Mouse (Mus musculus) frontal cortex, postnatal 10 days (tissue): Measurements from ENCODE around the gene Krtap26-1.

Source experiments
- DNase-seq, 2 experiments: peaks; one replicate each; pipeline ENCODE4 v3.0.0; 2022; ENCODE audit warnings: low spot score in 2 of 2, mixed read lengths in 1 of 2

The Krtap26-1 gene

GRCm38 (mm10) chr16:88647358-88647846 is at the start of gene Krtap26-1:
Gene Krtap26-1 (minus strand): TSS chr16:88647796.
- DNase-seq, result no peak

- DNase-seq, result no peak
Observed at GRCm38 (mm10) chr16:88696256-88696655, 48.7 kb upstream of the Krtap26-1 start.

- DNase-seq, result no peak
Observed at GRCm38 (mm10) chr16:88681282-88681681, 33.7 kb upstream of the Krtap26-1 start.

DNA sequence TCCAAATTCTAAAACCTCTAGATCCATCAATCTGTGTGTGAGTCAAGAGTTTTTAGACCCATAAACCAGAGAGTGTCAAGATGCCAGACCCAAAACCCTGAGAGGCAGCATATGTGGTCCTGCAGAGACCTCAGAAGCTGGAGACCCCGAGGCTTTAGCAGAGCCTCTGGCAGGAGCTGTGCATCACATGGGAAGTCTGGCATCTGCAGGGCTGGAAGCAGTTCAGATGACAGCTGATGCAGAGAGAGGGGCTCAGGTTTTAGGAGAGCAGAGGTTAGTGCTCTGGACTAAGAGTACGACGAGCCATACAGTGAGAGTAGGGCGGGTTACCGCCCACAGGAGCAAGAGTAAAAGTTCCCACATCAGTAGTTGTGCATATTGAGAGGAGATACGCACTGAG is 31.5 kb upstream of the Krtap26-1 start:
- DNase-seq, result no peak

DNA sequence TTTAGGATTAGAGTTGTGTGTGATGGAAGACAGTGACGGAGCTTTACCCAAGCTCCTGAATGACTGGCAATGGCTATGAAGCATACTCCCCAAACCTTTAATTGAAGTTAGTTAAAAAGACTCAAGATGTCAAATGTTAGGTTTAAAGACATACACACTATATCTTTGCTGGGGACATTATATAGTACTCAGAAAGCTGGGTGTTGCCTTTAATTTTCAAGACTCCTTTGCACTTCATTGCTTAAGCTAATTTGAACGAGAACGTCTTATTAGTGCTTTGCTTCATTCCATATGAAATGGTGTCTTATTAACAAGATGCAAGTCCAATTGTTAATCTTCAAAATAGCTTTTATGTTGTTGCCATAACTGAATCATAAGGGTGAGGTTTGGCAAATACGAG is 24.0 kb upstream of the Krtap26-1 start, which contains the start of gene Krtap27-1:
TSS of gene Krtap27-1 (minus strand) at position 101 of the 400 bp plus-strand sequence.
- DNase-seq, result no peak

- no peak for DNase-seq
Observed at GRCm38 (mm10) chr16:88657426-88657825, 9.8 kb upstream of the Krtap26-1 start.

GRCm38 (mm10) chr16:88651952-88652351 is 4.4 kb upstream of the Krtap26-1 start:
- DNase-seq, result no peak

DNA sequence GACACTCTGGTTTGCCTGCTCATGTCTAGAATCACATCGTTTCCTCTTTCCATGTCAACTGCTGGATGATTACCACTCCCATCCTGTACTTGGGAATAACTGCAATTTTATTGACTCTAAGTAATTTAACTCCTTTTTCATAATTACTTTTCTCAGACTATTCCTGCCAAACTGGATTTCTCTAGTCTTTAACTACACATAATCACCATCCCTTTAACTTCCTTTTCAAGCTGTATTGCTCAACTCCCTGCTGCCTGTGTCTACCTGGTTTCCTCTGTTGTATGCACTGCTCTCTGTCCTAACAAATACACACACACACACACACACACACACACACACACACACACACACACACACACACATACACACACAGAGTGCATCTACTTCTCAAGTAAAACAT is 3.5 kb upstream of the Krtap26-1 start:
- no peak for DNase-seq

DNA sequence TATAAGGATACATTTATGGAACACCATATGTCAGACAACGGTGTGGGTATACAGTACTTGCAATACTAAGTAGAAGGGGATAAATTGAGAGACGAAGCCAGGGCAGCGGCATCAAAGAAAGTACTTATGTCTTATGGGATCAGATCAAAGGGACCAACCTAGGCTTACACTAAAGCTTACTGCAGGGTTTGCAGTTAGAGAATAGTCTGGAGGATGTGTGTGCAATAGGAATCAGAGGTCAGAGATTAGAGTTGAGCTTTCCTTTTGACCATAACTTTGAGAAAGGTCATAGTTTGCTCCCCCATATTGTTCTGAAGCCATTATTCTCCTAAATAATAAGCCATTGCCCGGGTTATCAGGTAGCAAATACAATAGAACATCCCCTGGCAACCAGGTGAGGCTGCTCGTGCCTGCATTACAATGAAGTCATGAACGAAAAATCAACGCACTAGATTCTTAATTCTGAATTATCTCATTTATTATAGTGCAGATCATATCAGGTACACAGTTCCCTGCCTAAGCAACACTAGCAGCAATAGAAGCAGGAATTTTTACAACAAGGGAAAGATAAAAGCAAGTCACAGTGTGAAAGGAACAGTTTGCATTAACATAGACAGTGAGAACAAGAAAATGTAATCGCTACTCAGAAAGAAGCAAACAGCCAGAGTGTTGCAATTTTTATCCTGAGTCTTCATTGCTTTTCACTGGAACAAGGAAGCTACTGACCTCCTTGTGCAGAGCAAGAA is 1.1 kb downstream of the Krtap26-1 start:
- no peak for DNase-seq

DNA sequence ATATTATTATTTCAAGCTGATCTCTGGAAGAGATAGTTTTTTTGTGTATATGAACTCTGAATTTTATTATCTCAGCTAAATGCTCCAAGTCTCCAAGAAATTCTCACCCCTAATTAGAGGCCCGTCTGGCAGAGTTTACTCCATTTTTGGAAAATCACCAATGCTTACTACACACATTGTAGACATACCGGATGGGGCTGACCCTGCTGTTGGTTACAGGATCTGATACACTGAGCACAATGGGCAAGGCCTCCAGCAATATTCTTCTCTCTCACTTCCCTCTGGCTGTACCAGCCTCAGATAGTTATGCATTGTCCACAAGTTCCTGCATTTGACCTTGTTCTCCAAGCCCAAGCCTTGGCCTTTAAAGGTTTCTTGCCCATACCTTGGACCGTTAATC is 7.5 kb downstream of the Krtap26-1 start:
- no peak for DNase-seq

- no peak for DNase-seq
Observed at GRCm38 (mm10) chr16:88635142-88635541, 12.5 kb downstream of the Krtap26-1 start.

DNA sequence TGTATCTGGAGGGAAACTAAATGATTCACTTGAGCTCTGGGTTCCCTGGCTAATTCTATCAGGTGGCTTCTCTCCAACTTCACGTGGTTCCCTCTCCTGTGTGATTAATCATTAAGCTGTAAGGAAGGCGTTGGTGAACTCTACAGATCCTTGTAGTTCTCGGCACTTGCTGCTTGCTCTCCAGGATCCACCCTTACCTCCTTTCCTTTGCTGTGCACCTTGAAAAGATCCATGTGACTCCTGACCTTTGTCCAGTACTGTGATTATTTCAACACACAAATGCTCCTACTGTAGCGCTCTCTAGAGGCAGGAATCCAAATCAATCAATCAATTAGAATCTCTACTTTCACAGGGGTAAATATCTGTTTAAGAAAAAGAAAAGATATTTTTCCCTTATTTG is 16.1 kb downstream of the Krtap26-1 start:
- DNase-seq, result no peak

DNA sequence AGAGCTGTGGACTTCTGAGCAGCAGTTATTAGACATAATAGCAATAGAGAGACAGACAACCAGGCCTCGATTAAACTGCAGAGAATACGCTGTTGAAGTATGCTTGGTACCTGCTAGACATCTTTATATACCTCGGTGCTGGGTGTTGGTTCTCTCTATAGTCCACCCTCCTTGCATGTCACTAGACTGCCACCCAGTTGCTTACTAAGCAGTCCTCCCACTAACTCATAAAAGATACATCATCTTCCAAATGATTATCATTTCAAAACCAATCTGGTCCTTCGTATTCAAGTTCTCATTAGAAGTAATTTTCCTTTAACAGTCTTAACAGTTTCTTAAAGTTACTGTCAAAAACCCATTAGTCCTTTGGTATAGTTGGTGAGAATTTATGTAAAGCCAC is 20.0 kb downstream of the Krtap26-1 start, which contains the start of gene 2310079G19Rik:
TSS of gene 2310079G19Rik (minus strand) at position 101 of the 400 bp plus-strand sequence.
- DNase-seq, result no peak

- DNase-seq, result no peak
Observed at GRCm38 (mm10) chr16:88612712-88613111, 34.9 kb downstream of the Krtap26-1 start.

- DNase-seq, result no peak
Observed at GRCm38 (mm10) chr16:88611922-88612321, 35.7 kb downstream of the Krtap26-1 start, which contains the start of gene Krtap24-1. Gene Krtap24-1 (minus strand): TSS chr16:88612279.

DNA sequence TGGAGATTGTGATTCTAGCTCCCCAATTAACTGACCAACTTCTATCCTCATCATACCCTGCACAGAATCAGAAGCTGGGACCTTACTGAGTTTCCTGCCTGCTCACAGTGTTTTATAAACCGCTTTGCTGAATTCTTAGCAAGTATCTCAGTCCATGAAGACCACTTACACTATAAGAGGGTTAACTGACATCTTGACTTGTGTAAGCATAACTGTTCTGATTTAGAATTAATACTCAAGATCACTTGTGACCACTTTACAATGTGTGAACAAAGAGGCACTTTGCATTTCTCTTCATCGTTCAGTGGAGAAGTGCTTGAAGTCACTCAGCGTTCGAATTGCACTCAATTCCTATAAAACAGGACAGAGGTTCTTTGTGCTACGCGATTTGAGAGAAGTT is 43.0 kb downstream of the Krtap26-1 start:
- no peak for DNase-seq

GRCm38 (mm10) chr16:88602464-88602863 is 45.1 kb downstream of the Krtap26-1 start:
- DNase-seq, result no peak

- DNase-seq, result no peak
Observed at GRCm38 (mm10) chr16:88600303-88600702, 47.3 kb downstream of the Krtap26-1 start.

DNA sequence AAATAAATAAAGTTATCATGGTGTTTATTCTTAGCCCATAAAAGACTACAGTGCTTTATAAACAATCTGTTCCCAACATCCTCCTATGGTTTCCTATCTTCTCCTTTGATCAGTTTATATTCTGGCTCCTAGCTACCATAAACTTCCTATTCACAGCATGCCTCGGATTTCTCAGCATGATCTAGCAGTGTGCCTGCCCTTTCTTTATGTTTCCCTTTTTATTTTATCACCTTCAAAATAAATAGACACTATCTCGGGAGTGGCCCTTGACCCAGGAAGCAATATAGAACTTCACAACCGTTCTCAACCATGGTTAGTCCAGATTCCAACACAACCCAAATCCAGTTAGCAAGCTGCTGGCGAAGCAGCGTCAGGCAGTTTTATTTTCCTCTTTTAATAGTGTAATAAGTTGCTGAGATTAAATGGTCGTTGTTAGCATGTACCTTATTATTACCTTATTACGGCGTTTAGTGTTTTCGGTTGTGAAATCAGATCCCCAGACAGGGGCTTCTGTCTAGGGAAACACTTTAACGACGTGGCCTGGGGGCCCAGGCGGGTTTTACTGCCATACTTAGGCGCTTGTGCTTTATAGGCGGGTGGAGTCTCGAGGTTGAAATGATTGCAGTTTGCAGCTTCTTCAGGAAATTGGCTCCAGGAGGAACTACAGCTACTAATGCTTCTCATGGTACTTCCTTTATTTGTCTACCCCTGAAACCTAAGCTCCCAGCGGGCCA is 47.9 kb downstream of the Krtap26-1 start:
- DNase-seq, result no peak
